Comparison of ENCODE assay signal across 20 mouse cellular contexts in genomic region chr1:130515316-130515715, GRCm38 (mm10). TPM values are rescaled to one million over a fixed set of nuclear protein-coding genes. Genes with fewer than 3 reads are reported as not detected.
DNase-seq lines count a peak whose midpoint lies in the region; ATAC-seq and TF ChIP-seq lines count a peak whose summit lies in the region.
"Had no signal": no experiment of that assay in that cellular context is flagged by ENCODE, and none has a peak within 500 bp of the region (broad histone marks: within the 10 kb centered on the region; RNA-seq: fewer than 3 reads in every experiment).

No protein-coding gene starts in this region.

- H3K4me3 ChIP-seq in kidney, embryonic 16.5 days (ENCODE audit: low read length): no peak overlapping the region
- no peak overlapping the region for H3K4me3 ChIP-seq in embryonic facial prominence, embryonic 10.5 days
- no peak overlapping the region for H3K4me3 ChIP-seq in stomach, postnatal 0 days (ENCODE audit: low read depth, low read length)
- H3K4me3 ChIP-seq in hindbrain, embryonic 14.5 days (replicated peaks; ENCODE audit: low read length): no peak overlapping the region
- H3K4me3 ChIP-seq: embryonic facial prominence, embryonic 12.5 days; forebrain, embryonic 12.5 days; heart, adult 2 months; heart, embryonic 12.5 days had no signal

- peaks cover 17% of the 10 kb centered on the region for H3K4me1 ChIP-seq in kidney, embryonic 16.5 days (ENCODE audit: insufficient read depth, low read length)
- peaks cover 2% of the 10 kb centered on the region; the same call in 1 of the 2 replicates for H3K4me1 ChIP-seq in embryonic facial prominence, embryonic 10.5 days
- no peaks in the 10 kb centered on the region; the same call in 1 of the 2 replicates for H3K4me1 ChIP-seq in stomach, postnatal 0 days (replicated peaks; ENCODE audit: control insufficient read depth, insufficient read depth)
- no peaks in the 10 kb centered on the region for H3K4me1 ChIP-seq in hindbrain, embryonic 14.5 days (replicated peaks; ENCODE audit: control insufficient read depth, insufficient read depth, low read length)
- H3K4me1 ChIP-seq: embryonic facial prominence, embryonic 12.5 days; forebrain, embryonic 12.5 days had no signal

- H3K36me3 ChIP-seq in kidney, embryonic 16.5 days (ENCODE audit: insufficient read depth, low read length): no peaks in the 10 kb centered on the region
- no peaks in the 10 kb centered on the region for H3K36me3 ChIP-seq in embryonic facial prominence, embryonic 10.5 days (replicated peaks)
- no peaks in the 10 kb centered on the region for H3K36me3 ChIP-seq in stomach, postnatal 0 days (ENCODE audit: control insufficient read depth, insufficient read depth, low read length)
- no peaks in the 10 kb centered on the region for H3K36me3 ChIP-seq in hindbrain, embryonic 14.5 days (replicated peaks; ENCODE audit: control insufficient read depth, insufficient read depth)
- H3K36me3 ChIP-seq: embryonic facial prominence, embryonic 12.5 days; forebrain, embryonic 12.5 days; heart, embryonic 12.5 days had no signal

- no peaks in the 10 kb centered on the region for H3K9me3 ChIP-seq in kidney, embryonic 16.5 days (ENCODE audit: low read length)
- no peaks in the 10 kb centered on the region for H3K9me3 ChIP-seq in embryonic facial prominence, embryonic 10.5 days
- H3K9me3 ChIP-seq in stomach, postnatal 0 days (ENCODE audit: control insufficient read depth, low read length): no peaks in the 10 kb centered on the region
- H3K9me3 ChIP-seq in hindbrain, embryonic 14.5 days (ENCODE audit: control insufficient read depth, low read length): no peaks in the 10 kb centered on the region
- H3K9me3 ChIP-seq: embryonic facial prominence, embryonic 12.5 days; forebrain, embryonic 12.5 days; heart, embryonic 12.5 days had no signal

- H3K27ac ChIP-seq in kidney, embryonic 16.5 days (ENCODE audit: low read length): no peak overlapping the region
- H3K27ac ChIP-seq in embryonic facial prominence, embryonic 10.5 days (replicated peaks): peak overlapping the region; percentile 8; the same call in 1 of the 2 replicates
- H3K27ac ChIP-seq in stomach, postnatal 0 days (replicated peaks): no peak overlapping the region
- no peak overlapping the region for H3K27ac ChIP-seq in hindbrain, embryonic 14.5 days
- H3K27ac ChIP-seq: embryonic facial prominence, embryonic 12.5 days; forebrain, embryonic 12.5 days; heart, adult 2 months had no signal

- TF ChIP-seq EP300 in stomach, postnatal 0 days (optimal IDR thresholded peaks at IDR 0.05): no peak

- DNase-seq in kidney, adult 8-10 months: no peak
- peak; percentile 6 for DNase-seq in Muller cell, postnatal 12 days (ENCODE audit: inconsistent ontology term)
- DNase-seq in embryonic facial prominence, embryonic 10.5 days (ENCODE audit: low spot score): no peak
- no peak for DNase-seq in stomach, postnatal 0 days (ENCODE audit: low spot score)
- no peak for DNase-seq in hindbrain, embryonic 14.5 days (ENCODE audit: low spot score)
- DNase-seq: adrenal gland, adult 8-10 months; adrenal gland, postnatal 36 days; cerebellum, adult 2 months; cerebellum, postnatal 10 days; embryo, embryonic 11 days; gastrocnemius, postnatal 36 days; heart, adult 2 months; heart, postnatal 36 days had no signal

- H3K9ac ChIP-seq in kidney, embryonic 16.5 days (replicated peaks; ENCODE audit: low read length): no peak overlapping the region
- no peak overlapping the region for H3K9ac ChIP-seq in stomach, postnatal 0 days (ENCODE audit: low read length)
- H3K9ac ChIP-seq in hindbrain, embryonic 14.5 days: no peak overlapping the region
- H3K9ac ChIP-seq: embryonic facial prominence, embryonic 12.5 days; forebrain, embryonic 12.5 days; heart, embryonic 12.5 days had no signal

- H3K4me2 ChIP-seq in kidney, embryonic 16.5 days (replicated peaks; ENCODE audit: low read depth, low read length): no peak overlapping the region
- no peak overlapping the region for H3K4me2 ChIP-seq in stomach, postnatal 0 days (replicated peaks; ENCODE audit: low read depth)
- no peak overlapping the region for H3K4me2 ChIP-seq in hindbrain, embryonic 14.5 days (replicated peaks)
- H3K4me2 ChIP-seq: embryonic facial prominence, embryonic 12.5 days; forebrain, embryonic 12.5 days; heart, embryonic 12.5 days had no signal

- WGBS in kidney, embryonic 16.5 days: 59% methylated on average over 6 of the region's 6 CpGs
- WGBS in embryonic facial prominence, embryonic 10.5 days: 86% methylated on average over 6 of the region's 6 CpGs
- WGBS in stomach, postnatal 0 days: 37% methylated on average over 6 of the region's 6 CpGs
- WGBS in hindbrain, embryonic 14.5 days: 91% methylated on average over 6 of the region's 6 CpGs

- peak; percentile 62; the same call in 1 of the 2 replicates for ATAC-seq in kidney, embryonic 16.5 days (ENCODE audit: low FRiP score, low TSS enrichment)
- peak; percentile 30; the same call in 1 of the 2 replicates for ATAC-seq in stomach, postnatal 0 days (ENCODE audit: low FRiP score, low TSS enrichment)
- no peak for ATAC-seq in hindbrain, embryonic 14.5 days (ENCODE audit: low FRiP score)
- ATAC-seq: forebrain, embryonic 16.5 days; hindbrain, embryonic 16.5 days; inflammation-experienced regulatory T-cells, adult 6 months had no signal

- H3K27me3 ChIP-seq in kidney, embryonic 16.5 days (ENCODE audit: insufficient read depth, low read length): no peaks in the 10 kb centered on the region
- H3K27me3 ChIP-seq in embryonic facial prominence, embryonic 10.5 days (replicated peaks; ENCODE audit: low read depth, poor library complexity, severe bottlenecking): no peaks in the 10 kb centered on the region
- no peaks in the 10 kb centered on the region for H3K27me3 ChIP-seq in stomach, postnatal 0 days (ENCODE audit: control insufficient read depth, insufficient read depth, low read length)
- H3K27me3 ChIP-seq in hindbrain, embryonic 14.5 days (ENCODE audit: control insufficient read depth, insufficient read depth, low read length): no peaks in the 10 kb centered on the region
- H3K27me3 ChIP-seq: embryonic facial prominence, embryonic 12.5 days; forebrain, embryonic 12.5 days; heart, embryonic 12.5 days had no signal

- TF ChIP-seq CTCF in stomach, postnatal 0 days (IDR thresholded peaks at IDR 0.05; ENCODE audit: low read depth): no peak

RNA-seq across cellular contexts. Expression of gene Cd55, which starts 52.8 kb away (rescaled TPM):
- 14.3 and 15.9 TPM in 2 replicates for polyA plus RNA-seq in kidney, embryonic 16.5 days (2015; fragmentation: Nextera tagmentation; extraction: Ambion mirVana)
- polyA plus RNA-seq in embryonic facial prominence, embryonic 10.5 days (2016; fragmentation: Nextera tagmentation; extraction: Ambion mirVana): 2.1 and 3.6 TPM in 2 replicates
- 39.9 and 44.6 TPM in 2 replicates for polyA plus RNA-seq in stomach, postnatal 0 days (2015; fragmentation: Nextera tagmentation; extraction: Ambion mirVana)
- polyA plus RNA-seq in hindbrain, embryonic 14.5 days (2014; fragmentation: Nextera tagmentation; extraction: Ambion mirVana): 9.5 and 10.4 TPM in 2 replicates
